Mouse (Mus musculus) thymus, adult 2 months (tissue): Measurements from ENCODE around the gene Cenpv. TPM values are rescaled to one million over a fixed set of nuclear protein-coding genes. Genes with fewer than 3 reads are reported as not detected.

Experiments used
- DNase-seq: peaks from one replicate; pipeline ENCODE4 v3.0.0; 2021
- H3K27ac ChIP-seq: fragments of 200-500 bp; 2 replicates; pipeline ENCODE4 v1.5.1; 2012; ENCODE audit warnings: low read length, control low read depth; ENCODE audit not compliant: control insufficient read depth, insufficient read depth
- H3K27me3 ChIP-seq: fragments of 200-500 bp; 2 replicates; pipeline ENCODE4 v1.6.1; 2012; ENCODE audit warnings: mild to moderate bottlenecking, low read length, moderate library complexity, mixed read lengths; ENCODE audit not compliant: control insufficient read depth, insufficient read depth
- H3K36me3 ChIP-seq: fragments of 200-500 bp; 2 replicates; pipeline ENCODE4 v1.6.1; 2012; ENCODE audit warnings: mild to moderate bottlenecking, low read length, moderate library complexity; ENCODE audit not compliant: control insufficient read depth, insufficient read depth
- H3K4me1 ChIP-seq: fragments of 200-500 bp; replicated peaks from 2 replicates; pipeline ENCODE4 v1.6.1; 2012; ENCODE audit warnings: low read length; ENCODE audit not compliant: control insufficient read depth, insufficient read depth
- H3K4me3 ChIP-seq: fragments of 200-500 bp; 2 replicates; pipeline ENCODE4 v1.5.1; 2012; ENCODE audit warnings: mild to moderate bottlenecking, low read length, control low read depth, moderate library complexity; ENCODE audit not compliant: control insufficient read depth, insufficient read depth
- CTCF ChIP-seq: fragments of 200-500 bp; IDR thresholded peaks from 2 replicates; pipeline ENCODE4 v1.5.1; 2012; ENCODE audit warnings: mild to moderate bottlenecking, control low read depth, low read length, moderate library complexity, borderline replicate concordance; ENCODE audit not compliant: control insufficient read depth, poor library complexity, insufficient read depth; ENCODE audit errors: extremely low read depth
- POLR2A ChIP-seq: fragments of 200-500 bp; IDR thresholded peaks from 2 replicates; pipeline ENCODE4 v1.6.1; 2012; ENCODE audit warnings: mild to moderate bottlenecking, low read length, control low read depth, moderate library complexity; ENCODE audit not compliant: control insufficient read depth, poor library complexity, insufficient read depth; ENCODE audit errors: extremely low read depth
- WGBS: fragments of 180-500 bp; shearing (Covaris S2); methylation state at CpG from one replicate; pipeline ENCODE4 v1.1.7; 2018; 5-methylcytosine and 5-hydroxymethylcytosine counted together
- polyA plus RNA-seq: library from polyadenylated mRNA; depleted of rRNA; stranded (reverse); fragments of >200 nt; gene quantifications from 2 replicates; pipeline ENCODE4 v1.2.3, GENCODE M21; 2012

Gene Cenpv
- polyA plus RNA-seq, 1 experiment: 12.9 TPM

- no peaks in the 10 kb centered on the region; the same call in 1 of the 2 replicates for H3K4me1 ChIP-seq
- under 1% methylated on average over 11 of the region's 11 CpGs for WGBS
- peak overlapping the region; percentile 90 for H3K4me3 ChIP-seq
- no peak for TF ChIP-seq POLR2A
- DNase-seq: peak; percentile 61
- H3K27ac ChIP-seq: peak overlapping the region; percentile 85
- no peaks in the 10 kb centered on the region for H3K27me3 ChIP-seq
- H3K36me3 ChIP-seq: peaks cover 21% of the 10 kb centered on the region
Observed at GRCm38 (mm10) chr11:62550227-62550685, 11.2 kb upstream of the Cenpv start.

- Histone ChIP-seq H3K27me3 (no peaks in the 10 kb centered on the region), H3K4me1 (no peaks in the 10 kb centered on the region; the same call in 1 of the 2 replicates), H3K4me3 (no peak overlapping the region), H3K27ac (no peak overlapping the region; the same call in 1 of the 2 replicates), H3K36me3 (peaks cover 18% of the 10 kb centered on the region)
- peak; percentile 19 for DNase-seq
- no peak for TF ChIP-seq POLR2A
- no peak for TF ChIP-seq CTCF
- 7% methylated on average over 5 of the region's 5 CpGs for WGBS
Observed at GRCm38 (mm10) chr11:62549782-62550181, 10.7 kb upstream of the Cenpv start.

- Histone ChIP-seq H3K4me3 (no peak overlapping the region), H3K27ac (no peak overlapping the region), H3K4me1 (peaks cover 7% of the 10 kb centered on the region), H3K36me3 (no peaks in the 10 kb centered on the region), H3K27me3 (peaks cover 6% of the 10 kb centered on the region; the same call in 1 of the 2 replicates)
- DNase-seq: no peak
- WGBS: 92% methylated on average over 3 of the region's 3 CpGs
- TF ChIP-seq CTCF (no peak), POLR2A (no peak)
Observed at GRCm38 (mm10) chr11:62543991-62544390, 4.9 kb upstream of the Cenpv start.

GRCm38 (mm10) chr11:62541581-62541980, 2.5 kb upstream of the Cenpv start:
- H3K27me3 ChIP-seq: peaks cover 13% of the 10 kb centered on the region; the same call in 1 of the 2 replicates
- 88% methylated on average over 8 of the region's 8 CpGs for WGBS
- TF ChIP-seq CTCF (no peak), POLR2A (no peak)
- H3K4me1 ChIP-seq: peaks cover 13% of the 10 kb centered on the region
- H3K27ac ChIP-seq: no peak overlapping the region
- no peak for DNase-seq
- H3K36me3 ChIP-seq: no peaks in the 10 kb centered on the region
- H3K4me3 ChIP-seq: no peak overlapping the region

GRCm38 (mm10) chr11:62540969-62541368, 1.9 kb upstream of the Cenpv start:
- 91% methylated on average over 2 of the region's 2 CpGs for WGBS
- Histone ChIP-seq H3K36me3 (no peaks in the 10 kb centered on the region), H3K4me1 (peaks cover 13% of the 10 kb centered on the region), H3K27ac (no peak overlapping the region), H3K27me3 (peaks cover 13% of the 10 kb centered on the region; the same call in 1 of the 2 replicates), H3K4me3 (no peak overlapping the region)
- TF ChIP-seq CTCF: no peak
- TF ChIP-seq POLR2A: no peak
- no peak for DNase-seq

GRCm38 (mm10) chr11:62540167-62540566, 1.1 kb upstream of the Cenpv start:
- H3K27me3 ChIP-seq: peaks cover 13% of the 10 kb centered on the region; the same call in 1 of the 2 replicates
- no peak for DNase-seq
- no peaks in the 10 kb centered on the region for H3K36me3 ChIP-seq
- WGBS: 93% methylated on average over 7 of the region's 7 CpGs
- peaks cover 13% of the 10 kb centered on the region for H3K4me1 ChIP-seq
- TF ChIP-seq CTCF (no peak), POLR2A (no peak)
- H3K4me3 ChIP-seq: no peak overlapping the region
- H3K27ac ChIP-seq: no peak overlapping the region

GRCm38 (mm10) chr11:62538321-62539088, 556 bp downstream of the Cenpv start:
- no peaks in the 10 kb centered on the region for H3K36me3 ChIP-seq
- peak; percentile 39 for DNase-seq
- H3K27ac ChIP-seq: no peak overlapping the region
- H3K4me1 ChIP-seq: peaks cover 10% of the 10 kb centered on the region
- peak overlapping the region; percentile 87 for H3K4me3 ChIP-seq
- TF ChIP-seq POLR2A: no peak
- no peak for TF ChIP-seq CTCF
- WGBS: 1% methylated on average over 70 of the region's 73 CpGs
- H3K27me3 ChIP-seq: peaks cover 13% of the 10 kb centered on the region; the same call in 1 of the 2 replicates
